Mouse (Mus musculus): Measurements from ENCODE around the gene Col15a1. TPM values are rescaled to one million over a fixed set of nuclear protein-coding genes. Genes with fewer than 3 reads are reported as not detected.
A peak's percentile ranks its signal among the peaks of the same experiment; 100 is the strongest.

The Col15a1 gene
- total and polyA plus RNA-seq, 2 experiments from 2014 or later: 19.9 to 40.7 TPM

GRCm38 (mm10) chr4:47230498-47230897 is 22.5 kb downstream of the Col15a1 start:
- Histone ChIP-seq H3K9ac (replicated peaks; ENCODE audit: low read depth, low read length) (no peak overlapping the region), H3K4me1 (ENCODE audit: control insufficient read depth, insufficient read depth) (peaks cover 20% of the 10 kb centered on the region), H3K27ac (ENCODE audit: low read depth) (no peak overlapping the region), H3K4me2 (ENCODE audit: low read depth, low read length) (no peak overlapping the region), H3K36me3 (replicated peaks; ENCODE audit: control insufficient read depth, insufficient read depth, low read length) (no peaks in the 10 kb centered on the region), H3K27me3 (ENCODE audit: control insufficient read depth, insufficient read depth, low read length) (no peaks in the 10 kb centered on the region), H3K9me3 (replicated peaks; ENCODE audit: control insufficient read depth, low read length) (no peaks in the 10 kb centered on the region), H3K4me3 (ENCODE audit: low read depth, low read length) (no peak overlapping the region)
- no peak for ATAC-seq (ENCODE audit: insufficient read depth, low read depth)
- no peak for DNase-seq (ENCODE audit: low spot score)
- WGBS: 72% methylated on average over 7 of the region's 7 CpGs
- TF ChIP-seq EP300 (IDR thresholded peaks at IDR 0.05; ENCODE audit: low read depth) (no peak), CTCF (IDR thresholded peaks at IDR 0.05; ENCODE audit: low read depth) (no peak)

DNA sequence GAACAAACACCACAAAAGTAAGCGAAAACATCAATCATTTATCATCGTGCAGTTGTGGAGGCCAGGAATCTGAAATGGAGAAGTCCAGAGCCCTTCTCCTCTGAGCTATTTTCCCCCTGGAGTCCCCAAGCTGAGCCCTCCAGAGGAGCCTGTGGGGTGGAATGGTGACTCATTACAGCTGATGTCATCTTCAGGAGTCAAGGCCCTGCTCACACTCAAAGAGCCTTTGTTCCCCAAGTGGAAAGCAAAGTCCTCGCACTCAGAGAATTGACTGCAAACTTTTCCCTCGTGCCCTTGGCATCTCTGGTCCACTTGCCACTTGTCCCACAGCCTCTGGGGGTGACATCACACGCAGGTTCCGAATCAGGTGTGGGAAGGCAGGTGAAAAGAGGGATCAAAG is 23.4 kb downstream of the Col15a1 start:
- no peak for ATAC-seq (ENCODE audit: insufficient read depth, low read depth)
- no peak overlapping the region for H3K4me3 ChIP-seq (ENCODE audit: low read depth, low read length)
- no peak overlapping the region for H3K9ac ChIP-seq (replicated peaks; ENCODE audit: low read depth, low read length)
- no peaks in the 10 kb centered on the region for H3K9me3 ChIP-seq (replicated peaks; ENCODE audit: control insufficient read depth, low read length)
- no peak overlapping the region for H3K4me2 ChIP-seq (ENCODE audit: low read depth, low read length)
- H3K36me3 ChIP-seq (replicated peaks; ENCODE audit: control insufficient read depth, insufficient read depth, low read length): no peaks in the 10 kb centered on the region
- peak overlapping the region; percentile 27; the same call in 1 of the 2 replicates for H3K27ac ChIP-seq (ENCODE audit: low read depth)
- H3K27me3 ChIP-seq (ENCODE audit: control insufficient read depth, insufficient read depth, low read length): no peaks in the 10 kb centered on the region
- no peak for DNase-seq (ENCODE audit: low spot score)
- TF ChIP-seq CTCF (IDR thresholded peaks at IDR 0.05; ENCODE audit: low read depth) (no peak), EP300 (IDR thresholded peaks at IDR 0.05; ENCODE audit: low read depth) (no peak)
- H3K4me1 ChIP-seq (ENCODE audit: control insufficient read depth, insufficient read depth): peaks cover 20% of the 10 kb centered on the region
- WGBS: 65% methylated on average over 6 of the region's 6 CpGs

DNA sequence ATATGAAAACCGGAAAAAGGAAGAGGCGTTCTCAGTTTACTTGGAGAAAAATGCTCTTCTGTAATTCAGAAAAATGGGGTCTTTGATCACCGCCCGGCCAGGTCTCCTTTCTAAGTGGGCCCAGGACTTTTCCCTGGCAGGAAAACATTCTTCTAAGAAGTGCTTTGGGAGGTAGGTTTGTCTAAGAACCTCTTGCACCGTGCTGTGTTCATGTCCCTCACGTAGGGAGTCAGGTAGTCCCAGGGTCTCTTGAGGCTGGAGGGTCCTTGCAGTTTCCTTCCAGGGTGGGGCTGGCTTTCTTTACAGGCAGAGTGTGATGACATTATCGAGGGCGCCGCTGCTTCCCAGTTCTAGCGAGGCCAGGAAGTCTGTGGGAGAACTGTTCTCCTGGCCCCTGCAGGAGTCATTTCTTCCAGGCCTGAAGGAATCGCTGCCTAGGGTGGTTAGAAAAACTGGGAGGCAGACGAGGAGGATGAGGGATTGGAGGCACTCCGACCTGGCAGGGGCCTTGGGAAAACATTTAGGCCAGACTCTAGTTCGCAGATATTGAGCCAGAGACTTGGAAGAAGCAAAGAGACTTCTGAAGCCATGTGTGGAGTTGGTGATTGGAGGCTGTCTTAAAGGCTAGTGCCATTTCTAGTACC is 25.4 kb downstream of the Col15a1 start:
- H3K27me3 ChIP-seq (ENCODE audit: control insufficient read depth, insufficient read depth, low read length): no peaks in the 10 kb centered on the region
- 55% methylated on average over 14 of the region's 14 CpGs for WGBS
- TF ChIP-seq CTCF (IDR thresholded peaks at IDR 0.05; ENCODE audit: low read depth): no peak
- no peak for TF ChIP-seq EP300 (IDR thresholded peaks at IDR 0.05; ENCODE audit: low read depth)
- H3K4me1 ChIP-seq (ENCODE audit: control insufficient read depth, insufficient read depth): peaks cover 8% of the 10 kb centered on the region; the same call in 1 of the 2 replicates
- DNase-seq (ENCODE audit: low spot score): no peak
- H3K4me2 ChIP-seq (ENCODE audit: low read depth, low read length): no peak overlapping the region
- no peak overlapping the region for H3K4me3 ChIP-seq (ENCODE audit: low read depth, low read length)
- no peaks in the 10 kb centered on the region for H3K9me3 ChIP-seq (replicated peaks; ENCODE audit: control insufficient read depth, low read length)
- H3K27ac ChIP-seq (ENCODE audit: low read depth): peak overlapping the region; percentile 4
- ATAC-seq (ENCODE audit: insufficient read depth, low read depth): no peak
- no peak overlapping the region for H3K9ac ChIP-seq (replicated peaks; ENCODE audit: low read depth, low read length)
- no peaks in the 10 kb centered on the region for H3K36me3 ChIP-seq (replicated peaks; ENCODE audit: control insufficient read depth, insufficient read depth, low read length)

GRCm38 (mm10) chr4:47234667-47235267 is 26.8 kb downstream of the Col15a1 start:
- no peak overlapping the region for H3K9ac ChIP-seq (replicated peaks; ENCODE audit: low read depth, low read length)
- H3K9me3 ChIP-seq (replicated peaks; ENCODE audit: control insufficient read depth, low read length): no peaks in the 10 kb centered on the region
- H3K4me2 ChIP-seq (ENCODE audit: low read depth, low read length): no peak overlapping the region
- no peak overlapping the region for H3K4me3 ChIP-seq (ENCODE audit: low read depth, low read length)
- no peaks in the 10 kb centered on the region for H3K27me3 ChIP-seq (ENCODE audit: control insufficient read depth, insufficient read depth, low read length)
- TF ChIP-seq CTCF (IDR thresholded peaks at IDR 0.05; ENCODE audit: low read depth) (peak; percentile 74), EP300 (IDR thresholded peaks at IDR 0.05; ENCODE audit: low read depth) (no peak)
- peak; percentile 71 for ATAC-seq (ENCODE audit: insufficient read depth, low read depth)
- H3K36me3 ChIP-seq (replicated peaks; ENCODE audit: control insufficient read depth, insufficient read depth, low read length): no peaks in the 10 kb centered on the region
- peaks cover 8% of the 10 kb centered on the region; the same call in 1 of the 2 replicates for H3K4me1 ChIP-seq (ENCODE audit: control insufficient read depth, insufficient read depth)
- H3K27ac ChIP-seq (ENCODE audit: low read depth): no peak overlapping the region
- DNase-seq (ENCODE audit: low spot score): peak; percentile 71
- 12% methylated on average over 17 of the region's 17 CpGs for WGBS

GRCm38 (mm10) chr4:47235312-47235711 is 27.4 kb downstream of the Col15a1 start:
- H3K36me3 ChIP-seq (replicated peaks; ENCODE audit: control insufficient read depth, insufficient read depth, low read length): no peaks in the 10 kb centered on the region
- no peak overlapping the region for H3K27ac ChIP-seq (ENCODE audit: low read depth)
- TF ChIP-seq EP300 (IDR thresholded peaks at IDR 0.05; ENCODE audit: low read depth) (no peak), CTCF (IDR thresholded peaks at IDR 0.05; ENCODE audit: low read depth) (no peak)
- no peaks in the 10 kb centered on the region for H3K27me3 ChIP-seq (ENCODE audit: control insufficient read depth, insufficient read depth, low read length)
- DNase-seq (ENCODE audit: low spot score) (no peak), ATAC-seq (ENCODE audit: insufficient read depth, low read depth) (no peak)
- WGBS: 47% methylated on average over 3 of the region's 3 CpGs
- no peak overlapping the region for H3K4me2 ChIP-seq (ENCODE audit: low read depth, low read length)
- H3K9me3 ChIP-seq (replicated peaks; ENCODE audit: control insufficient read depth, low read length): no peaks in the 10 kb centered on the region
- no peak overlapping the region for H3K4me3 ChIP-seq (ENCODE audit: low read depth, low read length)
- H3K9ac ChIP-seq (replicated peaks; ENCODE audit: low read depth, low read length): no peak overlapping the region
- peaks cover 8% of the 10 kb centered on the region; the same call in 1 of the 2 replicates for H3K4me1 ChIP-seq (ENCODE audit: control insufficient read depth, insufficient read depth)
